Mouse (Mus musculus): ENCODE data around the gene Edn2. TPM values are rescaled to one million over a fixed set of nuclear protein-coding genes. Genes with fewer than 3 reads are reported as not detected.

The Edn2 gene
- polyA plus RNA-seq, 1 experiment from 2014 or later, result not detected

- WGBS, result 56% methylated on average over 4 of the region's 4 CpGs
- ATAC-seq, result 0 out of 2 replicates have a peak, but pooled peaks have one; percentile 24
- no peak overlapping the region for H3K9ac ChIP-seq (ENCODE audit: low read depth, low read length)
- H3K27me3 ChIP-seq (replicated peaks; ENCODE audit: control insufficient read depth, insufficient read depth, low read length), result no peaks in the 10 kb centered on the region
- H3K36me3 ChIP-seq (ENCODE audit: control insufficient read depth, insufficient read depth, low read length), result no peaks in the 10 kb centered on the region
- H3K4me3 ChIP-seq (ENCODE audit: low read length), result no peak overlapping the region
- no peaks in the 10 kb centered on the region for H3K4me1 ChIP-seq (ENCODE audit: control insufficient read depth, insufficient read depth, low read depth, low read length)
- no peak overlapping the region for H3K4me2 ChIP-seq (ENCODE audit: low read length)
- H3K27ac ChIP-seq (ENCODE audit: low read depth, low read length), result no peak overlapping the region
- H3K9me3 ChIP-seq (ENCODE audit: control insufficient read depth, low read length), result no peaks in the 10 kb centered on the region
These were observed 30.1 kb upstream of the Edn2 start for GRCm38 (mm10) chr4:120130926-120131325.

- Histone ChIP-seq H3K9ac (ENCODE audit: low read depth, low read length) (no peak overlapping the region), H3K9me3 (ENCODE audit: control insufficient read depth, low read length) (no peaks in the 10 kb centered on the region), H3K4me2 (ENCODE audit: low read length) (no peak overlapping the region), H3K36me3 (ENCODE audit: control insufficient read depth, insufficient read depth, low read length) (no peaks in the 10 kb centered on the region), H3K27ac (ENCODE audit: low read depth, low read length) (no peak overlapping the region), H3K27me3 (replicated peaks; ENCODE audit: control insufficient read depth, insufficient read depth, low read length) (no peaks in the 10 kb centered on the region), H3K4me3 (ENCODE audit: low read length) (no peak overlapping the region), H3K4me1 (ENCODE audit: control insufficient read depth, insufficient read depth, low read depth, low read length) (no peaks in the 10 kb centered on the region)
- WGBS, result 68% methylated on average over 24 of the region's 24 CpGs
- ATAC-seq, result no peak
These were observed 29.4 kb upstream of the Edn2 start for GRCm38 (mm10) chr4:120131441-120132220.

GRCm38 (mm10) chr4:120134223-120134622 is 26.8 kb upstream of the Edn2 start:
- Histone ChIP-seq H3K27ac (ENCODE audit: low read depth, low read length) (no peak overlapping the region), H3K36me3 (ENCODE audit: control insufficient read depth, insufficient read depth, low read length) (no peaks in the 10 kb centered on the region), H3K9ac (ENCODE audit: low read depth, low read length) (no peak overlapping the region), H3K27me3 (replicated peaks; ENCODE audit: control insufficient read depth, insufficient read depth, low read length) (no peaks in the 10 kb centered on the region), H3K9me3 (ENCODE audit: control insufficient read depth, low read length) (no peaks in the 10 kb centered on the region), H3K4me3 (ENCODE audit: low read length) (no peak overlapping the region), H3K4me1 (ENCODE audit: control insufficient read depth, insufficient read depth, low read depth, low read length) (no peaks in the 10 kb centered on the region), H3K4me2 (ENCODE audit: low read length) (no peak overlapping the region)
- WGBS, result 85% methylated on average over 6 of the region's 6 CpGs
- no peak for ATAC-seq

GRCm38 (mm10) chr4:120141810-120142209 is 19.2 kb upstream of the Edn2 start:
- Histone ChIP-seq H3K27me3 (replicated peaks; ENCODE audit: control insufficient read depth, insufficient read depth, low read length) (no peaks in the 10 kb centered on the region), H3K4me2 (ENCODE audit: low read length) (no peak overlapping the region), H3K4me1 (ENCODE audit: control insufficient read depth, insufficient read depth, low read depth, low read length) (no peaks in the 10 kb centered on the region), H3K27ac (ENCODE audit: low read depth, low read length) (no peak overlapping the region), H3K9me3 (ENCODE audit: control insufficient read depth, low read length) (no peaks in the 10 kb centered on the region), H3K9ac (ENCODE audit: low read depth, low read length) (no peak overlapping the region), H3K4me3 (ENCODE audit: low read length) (no peak overlapping the region), H3K36me3 (ENCODE audit: control insufficient read depth, insufficient read depth, low read length) (no peaks in the 10 kb centered on the region)
- no peak for ATAC-seq
- 100% methylated on average over 1 of the region's 1 CpGs for WGBS

- no peaks in the 10 kb centered on the region for H3K36me3 ChIP-seq (ENCODE audit: control insufficient read depth, insufficient read depth, low read length)
- H3K4me3 ChIP-seq (ENCODE audit: low read length), result no peak overlapping the region
- ATAC-seq, result no peak
- no peak overlapping the region for H3K4me2 ChIP-seq (ENCODE audit: low read length)
- H3K9me3 ChIP-seq (ENCODE audit: control insufficient read depth, low read length), result no peaks in the 10 kb centered on the region
- 88% methylated on average over 9 of the region's 9 CpGs for WGBS
- no peaks in the 10 kb centered on the region for H3K4me1 ChIP-seq (ENCODE audit: control insufficient read depth, insufficient read depth, low read depth, low read length)
- H3K9ac ChIP-seq (ENCODE audit: low read depth, low read length), result no peak overlapping the region
- no peak overlapping the region for H3K27ac ChIP-seq (ENCODE audit: low read depth, low read length)
- no peaks in the 10 kb centered on the region for H3K27me3 ChIP-seq (replicated peaks; ENCODE audit: control insufficient read depth, insufficient read depth, low read length)
These were observed 18.1 kb upstream of the Edn2 start for GRCm38 (mm10) chr4:120142905-120143304.

- ATAC-seq, result no peak
- Histone ChIP-seq H3K4me1 (ENCODE audit: control insufficient read depth, insufficient read depth, low read depth, low read length) (peaks cover 6% of the 10 kb centered on the region; the same call in 1 of the 2 replicates), H3K9me3 (ENCODE audit: control insufficient read depth, low read length) (no peaks in the 10 kb centered on the region), H3K36me3 (ENCODE audit: control insufficient read depth, insufficient read depth, low read length) (no peaks in the 10 kb centered on the region), H3K4me3 (ENCODE audit: low read length) (no peak overlapping the region), H3K27me3 (replicated peaks; ENCODE audit: control insufficient read depth, insufficient read depth, low read length) (no peaks in the 10 kb centered on the region), H3K4me2 (ENCODE audit: low read length) (no peak overlapping the region), H3K27ac (ENCODE audit: low read depth, low read length) (no peak overlapping the region), H3K9ac (ENCODE audit: low read depth, low read length) (no peak overlapping the region)
- WGBS, result 80% methylated on average over 5 of the region's 5 CpGs
These were observed 16.7 kb upstream of the Edn2 start for GRCm38 (mm10) chr4:120144343-120144742.

GRCm38 (mm10) chr4:120145931-120146330 is 15.1 kb upstream of the Edn2 start:
- no peak for ATAC-seq
- H3K4me1 ChIP-seq (ENCODE audit: control insufficient read depth, insufficient read depth, low read depth, low read length), result peaks cover 6% of the 10 kb centered on the region; the same call in 1 of the 2 replicates
- H3K4me3 ChIP-seq (ENCODE audit: low read length), result no peak overlapping the region
- no peaks in the 10 kb centered on the region for H3K36me3 ChIP-seq (ENCODE audit: control insufficient read depth, insufficient read depth, low read length)
- H3K9ac ChIP-seq (ENCODE audit: low read depth, low read length), result no peak overlapping the region
- WGBS, result 82% methylated on average over 8 of the region's 8 CpGs
- no peak overlapping the region for H3K4me2 ChIP-seq (ENCODE audit: low read length)
- H3K27me3 ChIP-seq (replicated peaks; ENCODE audit: control insufficient read depth, insufficient read depth, low read length), result no peaks in the 10 kb centered on the region
- H3K27ac ChIP-seq (ENCODE audit: low read depth, low read length), result no peak overlapping the region
- H3K9me3 ChIP-seq (ENCODE audit: control insufficient read depth, low read length), result no peaks in the 10 kb centered on the region

- H3K4me2 ChIP-seq (ENCODE audit: low read length), result peak overlapping the region; percentile 49
- H3K27ac ChIP-seq (ENCODE audit: low read depth, low read length), result no peak overlapping the region
- H3K27me3 ChIP-seq (replicated peaks; ENCODE audit: control insufficient read depth, insufficient read depth, low read length), result no peaks in the 10 kb centered on the region
- H3K9me3 ChIP-seq (ENCODE audit: control insufficient read depth, low read length), result no peaks in the 10 kb centered on the region
- peak; percentile 64 for ATAC-seq
- peaks cover 6% of the 10 kb centered on the region; the same call in 1 of the 2 replicates for H3K4me1 ChIP-seq (ENCODE audit: control insufficient read depth, insufficient read depth, low read depth, low read length)
- peak overlapping the region; percentile 14 for H3K4me3 ChIP-seq (ENCODE audit: low read length)
- H3K9ac ChIP-seq (ENCODE audit: low read depth, low read length), result peak overlapping the region; percentile 58
- H3K36me3 ChIP-seq (ENCODE audit: control insufficient read depth, insufficient read depth, low read length), result no peaks in the 10 kb centered on the region
- 6% methylated on average over 43 of the region's 45 CpGs for WGBS
These were observed 12.5 kb upstream of the Edn2 start for GRCm38 (mm10) chr4:120148291-120149141.

GRCm38 (mm10) chr4:120149142-120149524 is 11.9 kb upstream of the Edn2 start:
- Histone ChIP-seq H3K36me3 (ENCODE audit: control insufficient read depth, insufficient read depth, low read length) (no peaks in the 10 kb centered on the region), H3K9ac (ENCODE audit: low read depth, low read length) (no peak overlapping the region; the same call in 1 of the 2 replicates), H3K27ac (ENCODE audit: low read depth, low read length) (no peak overlapping the region), H3K4me3 (ENCODE audit: low read length) (no peak overlapping the region), H3K27me3 (replicated peaks; ENCODE audit: control insufficient read depth, insufficient read depth, low read length) (no peaks in the 10 kb centered on the region), H3K4me1 (ENCODE audit: control insufficient read depth, insufficient read depth, low read depth, low read length) (peaks cover 6% of the 10 kb centered on the region; the same call in 1 of the 2 replicates), H3K9me3 (ENCODE audit: control insufficient read depth, low read length) (no peaks in the 10 kb centered on the region), H3K4me2 (ENCODE audit: low read length) (peak overlapping the region; percentile 49)
- 35% methylated on average over 3 of the region's 3 CpGs for WGBS
- ATAC-seq, result peak; percentile 29; the same call in 1 of the 2 replicates
